Mouse (Mus musculus): ENCODE data around the gene Sdhb.

Gene Sdhb

GRCm38 (mm10) chr4:141010941-141011429 is 50.0 kb downstream of the Sdhb start:
- in situ Hi-C loops (cut with MseI, MboI) = no loop called here

DNA sequence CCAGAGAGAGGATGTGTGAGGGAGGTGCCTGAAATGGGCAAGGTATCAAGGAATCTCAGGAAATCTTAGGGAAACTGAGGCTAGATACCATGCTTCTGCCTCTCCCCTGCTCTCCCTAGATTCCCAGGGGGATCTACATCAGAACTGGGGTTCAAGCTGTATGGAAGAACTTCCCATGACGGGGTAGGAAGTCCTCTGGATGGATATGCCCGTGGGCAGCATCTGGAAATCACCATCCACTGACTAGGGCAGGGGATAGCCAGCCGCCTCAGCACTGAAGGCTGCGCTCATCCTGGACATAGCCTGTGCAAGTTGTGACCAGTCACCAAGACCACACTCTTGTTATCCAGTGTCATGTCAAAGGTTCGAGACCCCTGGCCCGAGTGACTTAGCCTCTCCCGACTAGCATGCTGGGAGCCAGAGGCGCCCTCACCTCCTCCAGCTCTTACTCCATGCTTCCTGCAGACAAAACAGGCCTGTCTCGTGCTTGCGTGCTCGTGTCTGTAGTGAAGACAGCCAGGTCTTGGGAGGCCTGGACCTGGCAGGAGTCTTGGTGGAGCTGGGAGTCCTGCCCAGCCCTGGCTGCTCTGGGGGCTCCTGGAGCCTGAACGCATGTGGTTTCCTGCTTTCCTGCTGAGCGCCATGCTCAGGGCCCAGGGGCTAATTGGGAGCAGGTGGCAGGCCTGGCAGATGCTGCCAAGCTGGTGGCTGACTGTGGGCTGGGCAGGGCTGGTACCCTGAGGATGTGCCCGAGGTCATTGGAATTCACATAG is 50.7 kb downstream of the Sdhb start:
- in situ Hi-C loops (cut with MseI, MboI) = no loop called here

DNA sequence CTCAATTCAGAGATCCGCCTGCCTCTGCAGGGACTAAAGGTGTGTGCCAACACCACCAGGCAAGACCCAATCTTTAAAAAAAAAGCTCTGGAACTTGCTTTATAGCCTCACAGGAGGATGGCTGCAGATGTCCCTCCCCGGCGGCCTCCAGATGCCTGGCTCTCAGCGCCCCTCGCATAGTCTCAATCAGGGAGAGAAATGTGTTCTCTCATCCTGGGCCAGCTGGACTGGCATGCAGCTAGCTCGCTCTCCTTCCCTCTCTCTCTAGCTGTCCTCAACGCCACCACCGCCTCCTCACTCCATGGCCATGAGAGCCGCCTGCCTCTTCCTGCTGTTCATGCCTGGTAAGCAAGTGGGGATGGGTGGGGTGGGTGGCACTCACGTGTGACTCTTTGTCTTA is 51.6 kb downstream of the Sdhb start:
- in situ Hi-C loops (cut with MseI, MboI) = no loop called here

DNA sequence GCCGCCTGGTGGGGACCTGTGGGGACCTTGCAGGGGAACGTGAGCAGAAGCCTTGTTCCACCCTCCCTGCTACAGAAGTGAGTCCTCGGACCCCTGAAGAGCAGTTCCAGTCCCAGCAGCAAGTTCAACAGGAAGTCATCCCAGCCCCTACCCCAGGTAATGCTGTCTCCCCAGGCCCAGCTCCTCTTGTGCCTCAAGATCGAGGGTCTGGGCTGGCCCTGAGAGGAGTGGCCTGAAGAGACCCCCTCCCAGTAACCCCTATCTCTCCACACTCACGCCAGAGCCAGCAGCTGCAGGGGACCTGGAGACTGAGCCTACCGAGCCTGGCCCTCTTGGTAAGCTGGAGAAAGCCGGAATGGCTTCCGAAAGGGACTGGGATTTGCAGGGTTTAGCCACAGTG is 53.1 kb downstream of the Sdhb start:
- in situ Hi-C loops (cut with MseI, MboI) = no loop called here

GRCm38 (mm10) chr4:141014856-141015255 is 53.9 kb downstream of the Sdhb start:
- in situ Hi-C loops (cut with MseI, MboI) = no loop called here

DNA sequence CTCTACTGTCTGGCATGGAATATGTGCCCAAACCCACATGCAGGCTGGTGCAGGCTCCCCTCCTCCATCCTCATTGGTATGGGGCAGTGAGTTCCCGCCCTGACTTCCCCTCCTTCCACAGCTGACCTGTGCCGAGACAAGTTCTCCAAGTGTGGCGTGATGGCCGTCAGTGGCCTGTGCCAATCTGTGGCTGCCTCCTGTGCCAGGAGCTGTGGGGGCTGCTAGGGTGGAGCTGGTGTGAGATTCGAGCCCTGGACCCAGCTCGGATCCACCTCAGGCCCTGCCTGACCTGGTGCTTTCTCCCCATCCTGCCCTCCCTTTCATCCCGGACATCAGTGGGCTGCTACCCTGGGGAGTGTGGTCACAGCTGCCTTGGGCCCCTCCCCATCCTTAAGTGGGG is 54.4 kb downstream of the Sdhb start:
- in situ Hi-C loops (cut with MseI, MboI) = no loop called here

DNA sequence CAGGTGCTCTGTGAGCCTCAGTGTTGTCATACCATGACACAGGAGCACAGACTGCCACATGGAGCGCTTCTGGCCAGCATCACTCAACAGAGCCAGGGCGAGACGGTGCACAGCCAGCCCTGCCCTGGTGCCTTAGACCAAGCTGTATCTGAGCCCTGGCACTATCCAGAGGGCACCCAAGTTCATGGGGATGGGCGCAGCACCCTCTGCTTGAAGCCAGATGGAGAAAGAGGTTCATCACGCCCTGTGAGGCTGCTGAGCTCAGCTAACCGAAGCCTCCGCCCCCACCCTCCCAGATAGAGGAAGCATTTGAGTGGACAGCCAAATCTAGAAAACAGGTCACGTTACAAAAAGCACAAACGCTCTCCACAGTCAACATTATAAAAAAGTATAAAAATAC is 55.3 kb downstream of the Sdhb start:
- in situ Hi-C loops (cut with MseI, MboI) = no loop called here

DNA sequence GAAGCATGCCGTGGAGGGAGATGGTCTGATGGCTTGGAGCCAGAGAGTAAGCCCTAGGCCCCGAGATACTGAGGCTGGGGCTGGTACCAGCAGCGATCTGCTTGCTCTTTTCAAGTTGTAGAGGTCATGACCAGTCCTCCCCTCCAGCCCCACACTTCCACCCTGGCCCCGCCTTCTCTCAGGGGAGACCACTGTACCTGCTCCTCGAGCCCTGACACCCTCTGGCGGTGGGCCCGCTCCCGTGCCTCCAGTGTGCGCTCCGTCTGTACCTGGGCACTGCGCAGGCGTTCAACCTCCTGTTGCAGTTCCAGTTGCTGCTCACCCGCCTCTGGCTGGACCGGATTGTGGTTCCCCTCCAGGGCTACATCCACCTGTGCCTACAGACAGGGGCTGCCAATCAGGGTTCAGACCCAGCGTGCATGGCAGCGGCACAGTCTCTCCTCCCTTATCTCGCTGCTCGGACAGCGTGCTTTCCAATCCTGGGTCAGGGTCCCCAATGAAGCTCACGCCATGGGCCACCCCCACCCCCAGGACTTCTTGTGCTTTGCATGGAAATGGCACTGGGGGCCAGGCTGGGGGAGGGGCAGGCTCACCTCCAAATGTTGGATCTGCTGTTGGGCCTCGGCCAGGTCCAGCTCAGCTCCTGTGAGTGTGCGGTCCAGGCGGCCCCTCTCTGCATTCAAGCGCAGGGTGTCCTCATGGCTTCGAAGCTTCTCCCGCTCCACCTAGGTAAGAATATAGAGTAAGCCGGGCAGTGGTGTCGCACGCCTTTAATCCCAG is 56.8 kb downstream of the Sdhb start:
- in situ Hi-C loops (cut with MseI, MboI) = no loop called here

DNA sequence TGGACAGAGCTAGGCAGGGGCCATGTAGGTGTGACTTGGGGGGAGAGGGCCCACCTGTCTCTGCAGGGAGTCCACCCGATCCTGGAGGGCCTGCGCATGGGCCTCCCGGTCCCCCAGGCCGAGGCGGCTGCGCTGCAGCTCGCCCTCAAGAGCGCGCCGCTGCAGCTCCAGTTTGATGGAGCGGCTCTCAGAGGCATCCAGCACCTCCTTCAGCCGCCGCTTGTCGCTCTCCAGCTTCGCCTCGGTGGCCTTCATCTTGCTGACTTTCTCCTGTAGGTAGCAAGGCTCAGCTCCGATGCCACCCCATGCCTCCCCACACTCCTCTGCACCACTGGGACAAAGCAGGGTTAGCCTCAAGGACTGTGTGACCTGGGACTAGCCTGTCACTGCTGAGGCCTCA is 59.2 kb downstream of the Sdhb start:
- in situ Hi-C loops (cut with MseI, MboI) = no loop called here

- in situ Hi-C loops (cut with MseI, MboI) = no loop called here
Measured at GRCm38 (mm10) chr4:141020811-141021613, 60.0 kb downstream of the Sdhb start.

- in situ Hi-C loops (cut with MseI, MboI) = no loop called here
Measured at GRCm38 (mm10) chr4:141021614-141021929, 60.6 kb downstream of the Sdhb start.

- in situ Hi-C loops (cut with MseI, MboI) = no loop called here
Measured at GRCm38 (mm10) chr4:141024052-141024451, 63.0 kb downstream of the Sdhb start.

DNA sequence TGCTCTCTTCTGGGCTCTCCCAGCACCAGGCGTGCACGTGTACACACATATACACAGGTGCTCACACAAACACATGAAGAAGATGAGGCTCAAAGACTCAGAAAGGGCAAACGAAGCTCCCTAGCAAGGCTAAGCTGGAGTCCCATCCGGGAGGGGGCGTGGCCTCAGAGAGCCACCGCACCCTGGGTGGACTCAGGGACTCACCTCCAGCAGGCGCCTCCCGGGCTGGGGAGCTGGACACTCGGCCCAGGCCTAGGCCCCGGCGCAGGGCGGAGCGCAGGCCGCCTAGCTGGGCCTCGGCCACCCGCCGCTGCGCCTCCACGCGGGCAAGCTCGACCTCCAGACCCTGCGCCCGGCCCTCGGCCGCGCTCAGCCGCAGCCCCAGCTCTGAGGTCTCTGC is 64.0 kb downstream of the Sdhb start:
- in situ Hi-C loops (cut with MseI, MboI) = no loop called here
